Mouse (Mus musculus) cerebellum, adult 2 months (tissue): ENCODE results near the gene Gm45521.

ENCODE experiments used
- CTCF ChIP-seq: fragments of 200-500 bp; IDR thresholded peaks from 2 replicates; pipeline ENCODE4 v1.5.1; 2011; ENCODE audit warnings: low read depth, mild to moderate bottlenecking, control low read depth, low read length, moderate library complexity, borderline replicate concordance; ENCODE audit not compliant: insufficient read depth
- POLR2A ChIP-seq: fragments of 200-500 bp; IDR thresholded peaks from 2 replicates; pipeline ENCODE4 v1.6.1; 2011; ENCODE audit warnings: low read length, control low read depth, borderline replicate concordance; ENCODE audit not compliant: insufficient read depth

- TF ChIP-seq CTCF: no peak
- no peak for TF ChIP-seq POLR2A
Observed at GRCm38 (mm10) chr14:7929029-7929428, 28.1 kb upstream of the Gm45521 start.
